Mouse (Mus musculus): ENCODE data around the gene Ube2e2. TPM values are rescaled to one million over a fixed set of nuclear protein-coding genes. Genes with fewer than 3 reads are reported as not detected.
"Not testable (repeated sequence)": the region's sequence is repeated elsewhere in the genome, so short reads cannot be mapped to it uniquely, and the experiment has no call there.

Gene Ube2e2
- total RNA-seq, 2 experiments from 2014 or later: 195 to 206 TPM

DNA sequence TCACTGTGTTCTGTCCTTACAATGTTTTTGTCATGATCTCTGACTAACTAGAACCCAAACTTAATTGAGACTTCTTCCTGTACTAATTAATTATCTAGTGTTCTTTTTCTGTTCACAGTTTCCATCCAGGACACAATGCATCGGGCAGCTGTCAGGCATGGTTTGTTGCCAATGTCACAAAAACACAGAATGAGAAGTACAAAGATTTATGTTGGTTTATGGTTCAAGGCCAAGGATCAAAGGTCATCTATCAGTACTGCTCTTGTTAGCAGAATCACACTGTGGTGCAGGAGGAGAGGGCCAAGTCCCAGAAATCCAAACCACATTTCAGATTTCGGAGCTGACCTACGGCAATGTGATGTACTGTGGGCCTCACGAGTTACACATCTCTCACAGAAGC lies 252.4 kb downstream of the Ube2e2 start:
- no peak for DNase-seq (ENCODE audit: extremely low spot score in 1 of 2, low spot score in 1 of 2)

DNA sequence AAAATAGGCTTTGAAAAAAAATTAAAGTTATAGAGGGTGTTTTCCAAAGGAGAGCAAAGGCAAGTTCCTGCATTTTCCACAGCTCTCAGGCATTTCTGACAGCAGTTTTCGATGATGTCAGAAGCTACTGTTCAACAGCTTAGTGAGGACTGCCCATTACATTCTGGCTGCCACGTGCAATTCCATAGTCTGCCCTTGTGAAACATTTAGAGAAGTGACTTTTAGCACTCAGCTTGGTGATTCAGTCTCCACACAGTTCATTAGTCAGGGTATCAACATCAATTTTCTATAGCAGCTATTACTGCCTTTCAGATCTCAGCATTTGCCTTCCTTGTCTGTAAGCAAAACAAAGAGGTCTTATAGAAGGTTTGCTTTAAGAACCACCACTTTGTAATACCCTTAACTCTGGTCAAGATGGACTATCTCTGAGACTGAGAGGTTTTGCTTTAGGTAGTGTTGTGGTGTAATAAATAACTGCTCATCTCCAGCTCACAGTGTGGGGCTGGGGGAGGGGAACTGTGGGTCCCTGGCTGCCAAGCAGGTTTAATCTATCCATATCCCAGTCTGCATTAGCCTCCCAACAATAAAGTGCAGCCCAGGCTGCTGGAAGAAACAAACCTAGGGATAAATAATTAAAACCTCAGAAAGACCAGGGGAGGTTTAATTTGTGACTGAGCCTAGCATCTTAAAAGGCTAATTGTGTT lies 255.2 kb downstream of the Ube2e2 start:
- no peak for DNase-seq (ENCODE audit: extremely low spot score in 1 of 2, low spot score in 1 of 2)

DNA sequence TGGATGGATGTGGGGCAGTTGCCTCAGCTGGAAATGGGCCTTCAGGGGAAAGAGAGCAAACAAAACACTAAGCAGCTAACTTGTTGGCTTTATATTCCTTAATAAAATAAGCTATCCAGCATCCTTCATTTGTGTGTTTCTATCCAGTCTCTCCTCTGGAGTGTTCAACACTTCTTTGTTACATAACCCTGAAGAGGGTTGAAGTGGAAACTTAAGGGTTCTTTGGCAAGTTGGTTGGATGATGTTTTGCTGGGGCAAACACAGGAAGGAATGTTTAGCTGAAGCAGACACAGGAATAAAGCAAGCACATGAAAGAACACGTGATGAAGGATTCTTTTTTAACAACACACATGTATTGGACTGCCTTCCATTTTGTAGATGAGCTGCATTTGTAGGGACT lies 256.3 kb downstream of the Ube2e2 start:
- DNase-seq (ENCODE audit: extremely low spot score in 1 of 2, low spot score in 1 of 2): no peak

GRCm38 (mm10) chr14:18628170-18628569 lies 265.9 kb downstream of the Ube2e2 start:
- DNase-seq (ENCODE audit: extremely low spot score in 1 of 2, low spot score in 1 of 2): no peak

- no peak for DNase-seq (ENCODE audit: extremely low spot score in 1 of 2, low spot score in 1 of 2)
Measured at GRCm38 (mm10) chr14:18618603-18619002, 275.5 kb downstream of the Ube2e2 start.

GRCm38 (mm10) chr14:18601927-18602326 lies 292.1 kb downstream of the Ube2e2 start:
- DNase-seq (ENCODE audit: extremely low spot score in 1 of 2, low spot score in 1 of 2): no peak

GRCm38 (mm10) chr14:18586239-18587034 lies 307.6 kb downstream of the Ube2e2 start:
- no peak for DNase-seq (ENCODE audit: extremely low spot score in 1 of 2, low spot score in 1 of 2)

DNA sequence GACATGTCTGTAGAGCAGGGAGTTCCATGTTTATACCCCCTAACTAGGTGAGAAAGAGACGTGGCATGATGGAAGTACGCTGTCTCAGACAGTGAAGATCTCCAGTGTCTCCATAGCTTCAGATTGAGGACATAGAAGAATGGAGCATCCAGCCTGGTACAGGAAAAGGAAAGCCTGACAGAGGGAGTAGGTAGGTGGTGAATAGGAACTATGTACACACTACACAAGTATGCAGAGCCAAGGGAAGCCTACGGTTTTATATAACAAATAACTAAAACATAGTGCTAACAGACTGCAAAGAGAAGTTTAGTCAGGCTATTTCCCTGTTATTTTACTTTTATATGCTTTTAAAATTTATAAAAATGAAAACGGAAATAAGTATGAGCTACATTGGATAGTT lies 312.3 kb downstream of the Ube2e2 start:
- no peak for DNase-seq (ENCODE audit: extremely low spot score in 1 of 2, low spot score in 1 of 2)

DNA sequence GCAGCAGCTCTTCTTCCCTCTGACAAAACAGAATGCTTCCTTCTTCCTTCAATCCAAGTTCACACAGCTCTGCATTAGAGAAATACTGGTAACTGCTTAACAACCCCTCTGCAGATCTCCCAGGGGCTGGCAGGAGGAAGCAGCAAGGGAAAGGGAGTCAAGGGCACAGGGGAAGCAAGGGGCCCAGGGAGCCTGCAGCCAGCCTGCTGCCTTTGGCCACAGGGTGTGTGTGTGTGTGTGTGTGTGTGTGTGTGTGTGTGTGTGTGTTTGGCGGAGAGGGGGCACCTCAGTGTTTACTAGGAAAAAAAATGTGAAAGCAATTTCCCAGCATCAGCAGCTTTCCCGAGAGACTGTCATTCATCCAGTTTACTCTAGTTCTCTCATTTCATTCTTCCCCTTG lies 319.3 kb downstream of the Ube2e2 start:
- DNase-seq (ENCODE audit: extremely low spot score in 1 of 2, low spot score in 1 of 2): no peak

DNA sequence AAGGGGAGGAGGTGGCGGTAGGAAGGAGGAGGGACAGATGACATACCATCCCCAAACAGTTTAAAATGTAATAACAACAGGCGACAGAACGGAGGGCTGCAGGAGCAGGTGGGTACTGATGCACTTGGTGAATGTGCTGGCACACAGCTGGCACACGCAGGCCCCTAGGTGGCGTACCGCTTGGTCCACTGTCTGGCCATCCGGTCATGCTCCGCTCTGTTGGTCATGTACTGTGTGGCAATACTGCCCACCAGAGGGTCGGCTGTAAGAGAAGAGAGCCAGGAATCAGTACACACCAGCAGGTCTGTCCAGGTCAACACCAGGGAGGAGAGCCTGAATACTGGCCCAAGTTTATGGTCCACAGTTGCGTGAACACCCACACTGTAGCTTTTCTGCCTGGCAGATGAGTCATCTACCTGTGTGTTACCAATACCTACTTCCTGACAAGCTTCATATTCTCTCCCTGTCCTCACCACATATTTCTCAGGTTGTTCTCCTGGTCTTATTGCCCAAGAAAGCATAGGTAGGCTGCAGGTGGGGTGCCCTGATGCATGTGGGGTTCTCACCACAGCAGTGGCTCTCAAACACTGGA lies 319.8 kb downstream of the Ube2e2 start:
- DNase-seq (ENCODE audit: extremely low spot score in 1 of 2, low spot score in 1 of 2): no peak

DNA sequence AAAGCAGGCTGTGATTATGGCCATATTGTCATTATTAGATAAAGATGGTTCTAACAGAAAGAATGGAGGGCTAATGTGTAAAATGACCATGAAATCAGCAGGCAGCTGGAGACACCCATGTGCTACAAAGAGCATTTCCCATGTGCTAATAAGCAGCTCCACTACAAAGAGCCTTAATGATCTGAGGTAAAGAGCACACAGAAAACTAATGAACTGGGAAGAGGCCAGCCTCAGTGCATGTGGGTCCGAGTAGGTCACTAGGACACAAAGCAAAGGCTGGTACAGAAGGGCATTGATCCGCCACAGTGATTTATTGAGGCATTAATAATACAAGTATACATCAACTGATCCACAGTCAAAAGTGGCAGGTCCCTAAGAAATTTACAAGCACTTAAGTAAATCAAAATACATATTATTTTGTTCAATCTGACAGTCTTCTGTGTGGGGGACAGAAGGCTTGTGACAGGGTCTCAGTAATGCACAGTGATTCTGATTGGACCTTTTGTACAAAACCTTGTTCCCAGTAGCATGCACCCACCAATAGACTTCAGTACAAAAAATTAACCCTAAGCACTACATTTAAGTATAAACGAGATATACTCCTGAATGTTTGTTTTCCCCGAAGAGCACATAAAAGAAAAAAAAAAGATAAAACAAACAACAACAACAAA lies 320.6 kb downstream of the Ube2e2 start:
- DNase-seq (ENCODE audit: extremely low spot score in 1 of 2, low spot score in 1 of 2): no peak

- DNase-seq (ENCODE audit: extremely low spot score in 1 of 2, low spot score in 1 of 2): no peak
Measured at GRCm38 (mm10) chr14:18572852-18573251, 321.2 kb downstream of the Ube2e2 start.

- DNase-seq (ENCODE audit: extremely low spot score in 1 of 2, low spot score in 1 of 2): no peak
Measured at GRCm38 (mm10) chr14:18569615-18570014, 324.5 kb downstream of the Ube2e2 start.

DNA sequence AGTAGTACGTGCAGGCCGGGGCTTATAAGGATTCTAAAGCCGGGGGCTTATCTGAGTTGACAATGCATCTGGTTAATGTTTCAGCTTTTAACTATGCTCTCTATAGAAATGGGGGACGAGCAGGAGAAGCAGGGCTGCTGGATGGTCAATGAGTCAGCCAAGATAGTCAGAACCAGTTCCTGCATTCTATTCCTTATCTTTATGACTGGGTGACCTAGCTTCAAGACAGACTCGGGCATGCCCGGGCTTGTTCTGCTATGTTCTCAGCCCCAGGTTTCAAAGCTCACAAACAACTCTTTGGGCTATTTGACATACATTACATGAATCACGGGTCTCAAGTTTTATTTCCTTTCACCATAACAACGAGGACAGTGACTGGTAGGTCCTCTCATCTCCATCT lies 329.1 kb downstream of the Ube2e2 start:
- not testable (repeated sequence) for DNase-seq (ENCODE audit: extremely low spot score in 1 of 2, low spot score in 1 of 2)

- DNase-seq (ENCODE audit: extremely low spot score in 1 of 2, low spot score in 1 of 2): no peak
Measured at GRCm38 (mm10) chr14:18555287-18555686, 338.8 kb downstream of the Ube2e2 start.

- no peak for DNase-seq (ENCODE audit: extremely low spot score in 1 of 2, low spot score in 1 of 2)
Measured at GRCm38 (mm10) chr14:18554627-18554988, 339.5 kb downstream of the Ube2e2 start.

DNA sequence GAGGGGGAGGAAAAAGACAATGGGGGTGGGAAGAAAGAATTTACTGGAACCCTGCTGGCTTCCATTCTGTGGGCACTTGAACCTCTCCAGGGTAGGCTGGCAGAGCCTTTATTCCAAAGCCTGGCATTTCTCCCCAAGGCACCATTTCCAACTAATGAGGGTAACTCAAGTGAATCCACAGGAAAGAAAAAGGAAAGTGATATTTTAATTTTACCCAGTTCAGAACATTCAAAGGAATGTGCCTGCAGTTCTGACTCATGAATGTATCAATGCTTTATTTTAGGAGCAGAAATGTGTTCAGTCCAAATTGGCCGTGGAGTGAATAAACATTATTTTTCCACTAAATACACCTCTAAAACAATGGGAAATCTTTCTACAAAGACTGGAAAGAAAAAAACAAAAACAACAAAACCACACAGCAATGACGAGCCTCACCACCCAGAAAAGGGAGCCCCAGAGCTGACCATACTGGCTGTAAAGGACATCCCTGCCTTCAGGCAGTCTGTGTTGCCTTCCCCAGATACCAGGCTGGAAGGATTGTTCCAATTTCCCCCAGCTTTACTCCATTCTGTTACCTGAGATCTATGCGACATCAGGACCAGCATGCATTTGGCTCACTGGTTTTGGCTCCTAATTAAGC lies 340.0 kb downstream of the Ube2e2 start:
- no peak for DNase-seq (ENCODE audit: extremely low spot score in 1 of 2, low spot score in 1 of 2)

DNA sequence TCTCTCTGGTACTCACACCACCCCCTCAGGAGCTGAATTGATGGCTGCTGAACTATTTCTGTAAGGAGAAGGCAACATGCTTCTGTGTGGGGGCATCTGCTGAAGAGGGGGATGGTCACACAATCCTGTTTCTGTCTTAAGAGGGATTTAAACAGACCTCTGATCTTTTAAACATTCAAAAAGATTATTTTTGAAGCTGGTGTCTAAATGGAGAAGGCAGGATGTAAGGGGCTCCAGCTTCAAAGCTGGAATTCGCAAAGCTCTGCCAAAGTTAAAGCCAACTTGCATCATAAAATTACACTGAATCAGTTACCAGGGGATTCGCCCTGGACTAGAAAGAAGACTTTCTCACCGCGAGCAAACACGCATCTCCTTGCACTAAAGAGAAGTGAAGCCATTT lies 346.5 kb downstream of the Ube2e2 start:
- no peak for DNase-seq (ENCODE audit: extremely low spot score in 1 of 2, low spot score in 1 of 2)

DNA sequence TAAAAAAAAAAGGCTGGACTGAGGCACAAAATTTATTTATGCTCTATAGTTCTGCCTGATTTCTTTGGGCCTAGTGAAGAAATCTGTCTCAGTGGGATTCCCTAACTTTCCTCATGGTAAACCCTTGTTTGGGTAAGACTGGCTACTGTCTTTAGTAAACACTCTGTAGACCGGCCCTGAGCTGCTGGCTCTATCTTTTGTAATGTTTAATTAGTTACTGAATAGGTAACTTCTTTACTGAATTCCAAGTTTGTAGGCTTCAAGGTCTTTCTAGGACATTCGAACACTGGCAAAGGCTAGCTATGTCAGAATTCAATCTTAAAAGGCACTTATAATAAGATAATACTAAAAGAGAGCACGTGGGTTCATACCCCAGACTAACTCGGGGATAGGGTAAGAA lies 355.0 kb downstream of the Ube2e2 start:
- not testable (repeated sequence) for DNase-seq (ENCODE audit: extremely low spot score in 1 of 2, low spot score in 1 of 2)

GRCm38 (mm10) chr14:18530899-18531298 lies 363.2 kb downstream of the Ube2e2 start:
- no peak for DNase-seq (ENCODE audit: extremely low spot score in 1 of 2, low spot score in 1 of 2)

DNA sequence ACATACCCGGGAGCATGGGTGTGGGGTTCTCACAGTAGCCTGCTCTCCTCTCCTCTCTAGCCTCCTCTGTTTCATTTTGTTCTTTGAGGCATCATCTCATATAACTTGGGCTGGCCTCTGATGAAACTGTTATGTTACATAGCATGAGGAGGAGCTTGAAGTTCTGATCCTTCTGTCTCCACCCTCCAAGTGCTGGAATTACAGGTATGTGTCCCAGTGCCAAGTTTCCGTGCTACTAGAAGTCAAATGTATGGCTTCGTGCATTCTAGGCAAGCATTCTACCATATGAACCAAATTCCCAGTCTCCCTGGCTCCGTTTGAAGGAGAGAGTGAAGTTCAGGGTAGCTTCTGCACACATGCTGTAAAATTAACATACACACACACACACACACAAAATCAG lies 363.6 kb downstream of the Ube2e2 start:
- no peak for DNase-seq (ENCODE audit: extremely low spot score in 1 of 2, low spot score in 1 of 2)

Measured in layer of hippocampus, postnatal 25 days (tissue).